Mouse (Mus musculus) leukemia stem cell, adult 10-12 weeks (primary cell): ENCODE results near the gene Vmn2r113. TPM values are rescaled to one million over a fixed set of nuclear protein-coding genes. Genes with fewer than 3 reads are reported as not detected.

ENCODE experiments used
- polyA plus RNA-seq: library from polyadenylated mRNA; stranded (reverse); fragments of >175 nt; gene quantifications from 2 replicates; pipeline ENCODE4 v1.2.3, GENCODE M21; 2012; ENCODE audit warnings: low replicate concordance

Gene Vmn2r113
- polyA plus RNA-seq: 0.02 TPM in 1 of 2 replicates, not detected in the other

GRCm38 (mm10) chr17:22942684-22943083 is at the start of gene Vmn2r113:
TSS of gene Vmn2r113 (plus strand) at chr17:22942984.

Other genes starting within 250 kb of the Vmn2r113 start
- gene Zfp945, start 75.8 kb upstream of the Vmn2r113 start, polyA plus RNA-seq: 0.16 TPM in 1 of 2 replicates, not detected in the other
- not detected in 2 replicates for gene Vmn2r-ps130, start 118.2 kb downstream of the Vmn2r113 start, polyA plus RNA-seq